Mouse (Mus musculus) left cerebral cortex, adult 18-20 months (tissue): ENCODE measurements at regions not wholly inside any gene's neighbourhood (a gene's known extent, or its start where the extent isn't known, plus 50 kb on each side); places are given as distances from the start of the nearest gene placed in this dataset.
A peak's percentile ranks its signal among the peaks of the same experiment; 100 is the strongest.

Experiments
- DNase-seq, 2 experiments: peaks; one replicate each; pipeline ENCODE4 v3.0.0; 2021 to 2022; ENCODE audit warnings: low spot score in 2 of 2, mixed read lengths in 1 of 2

GRCm38 (mm10) chr11:8377301-8377700 is 287.0 kb downstream of the Tns3 start:
- no peak for DNase-seq

GRCm38 (mm10) chr11:8365545-8365944 is 298.8 kb downstream of the Tns3 start:
- no peak for DNase-seq

GRCm38 (mm10) chr11:8364703-8365433 is 299.5 kb downstream of the Tns3 start:
- no peak for DNase-seq

- no peak for DNase-seq
Measured at GRCm38 (mm10) chr11:8344938-8345337, 319.4 kb downstream of the Tns3 start.

- DNase-seq = peak; percentile 58 to 61
Measured at GRCm38 (mm10) chr11:8302347-8303188, 361.8 kb downstream of the Tns3 start.

- no peak for DNase-seq
Measured at GRCm38 (mm10) chr11:8297462-8297861, 366.9 kb downstream of the Tns3 start.

GRCm38 (mm10) chr11:8293322-8294014 is 370.9 kb downstream of the Tns3 start:
- DNase-seq = no peak

GRCm38 (mm10) chr11:8285271-8285670 is 379.1 kb downstream of the Tns3 start:
- no peak for DNase-seq

GRCm38 (mm10) chr11:8275203-8275602 is 389.1 kb downstream of the Tns3 start:
- DNase-seq = no peak

GRCm38 (mm10) chr11:8269171-8269570 is 395.2 kb downstream of the Tns3 start:
- DNase-seq = no peak

- peak in 1 of 2 experiments; percentile 18 for DNase-seq
Measured at GRCm38 (mm10) chr11:8254036-8254435, 410.3 kb downstream of the Tns3 start.

- DNase-seq = no peak
Measured at GRCm38 (mm10) chr11:8251360-8251759, 413.0 kb downstream of the Tns3 start.

- DNase-seq = no peak
Measured at GRCm38 (mm10) chr11:8249468-8249867, 414.9 kb downstream of the Tns3 start.

GRCm38 (mm10) chr11:8247535-8247934 is 416.8 kb downstream of the Tns3 start:
- DNase-seq = no peak

GRCm38 (mm10) chr11:8247024-8247423 is 417.3 kb downstream of the Tns3 start:
- DNase-seq = no peak

- DNase-seq = no peak
Measured at GRCm38 (mm10) chr11:8245408-8246003, 418.8 kb downstream of the Tns3 start.

- DNase-seq = no peak
Measured at GRCm38 (mm10) chr11:8238498-8238897, 425.8 kb downstream of the Tns3 start.

GRCm38 (mm10) chr11:8237556-8237955 is 426.8 kb downstream of the Tns3 start:
- no peak for DNase-seq

GRCm38 (mm10) chr11:8236056-8236455 is 428.3 kb downstream of the Tns3 start:
- DNase-seq = no peak

GRCm38 (mm10) chr11:8232636-8233189 is 431.6 kb downstream of the Tns3 start:
- no peak for DNase-seq

GRCm38 (mm10) chr11:8229787-8230186 is 434.5 kb downstream of the Tns3 start:
- DNase-seq = peak in 1 of 2 experiments; percentile 8
